Mouse (Mus musculus) kidney, adult 2 months (tissue): ENCODE measurements at regions not wholly inside any gene's neighbourhood (a gene's known extent, or its start where the extent isn't known, plus 50 kb on each side); places are given as distances from the start of the nearest gene placed in this dataset.

Experiments used
- CTCF ChIP-seq: fragments of 200-500 bp; conservative IDR thresholded peaks from 2 replicates; pipeline ENCODE4 v1.5.1; 2011; ENCODE audit warnings: low read depth, mild to moderate bottlenecking, control low read depth, low read length, moderate library complexity, mixed read lengths; ENCODE audit not compliant: insufficient read depth, insufficient read length
- POLR2A ChIP-seq: fragments of 200-500 bp; IDR thresholded peaks from one replicate; pipeline ENCODE4 v1.6.1; 2011; ENCODE audit warnings: low read depth, low read length, control low read depth

DNA sequence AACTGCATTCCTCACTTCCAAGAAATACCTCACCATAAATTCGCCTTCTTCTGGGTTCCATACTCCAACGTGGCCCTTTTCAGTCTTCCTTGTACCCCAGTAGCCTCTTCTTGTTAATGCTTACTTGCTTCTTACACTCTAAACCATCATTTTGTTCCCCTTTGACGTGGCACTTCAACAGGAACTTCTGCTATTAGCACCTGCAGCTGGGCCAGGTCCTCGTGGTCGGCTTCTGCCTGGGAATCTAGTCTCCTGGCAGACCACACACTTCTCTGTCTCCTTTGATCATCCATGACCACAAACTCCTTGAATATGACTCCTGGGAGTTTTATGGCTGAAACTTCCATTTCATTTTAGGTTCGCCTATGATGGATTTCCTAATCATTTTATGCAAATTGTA is 243.9 kb upstream of the Rag2 start:
- TF ChIP-seq POLR2A (no peak), CTCF (no peak)
